Mouse (Mus musculus) heart, embryonic 16.5 days (tissue): ENCODE measurements around the gene Jun. TPM values are rescaled to one million over a fixed set of nuclear protein-coding genes. Genes with fewer than 3 reads are reported as not detected.

Experiments
- ATAC-seq: fragments of 200-750 bp; cut with Nextera tagmentation; replicated peaks from 2 replicates; pipeline ENCODE4 v1.8.0; 2017; ENCODE audit warnings: moderate number of reproducible peaks; ENCODE audit not compliant: insufficient read depth, low FRiP score; ENCODE audit errors: extremely low read depth
- H3K27ac ChIP-seq: fragments of 300-500 bp; sonication (generic); 2 replicates; pipeline ENCODE4 v1.5.1; 2014; ENCODE audit warnings: mild to moderate bottlenecking, low read length, control low read depth, moderate library complexity
- H3K27me3 ChIP-seq: fragments of 300-500 bp; sonication (generic); 2 replicates; pipeline ENCODE4 v1.6.1; 2014; ENCODE audit warnings: low read length, mixed read lengths; ENCODE audit not compliant: control insufficient read depth, insufficient read depth
- H3K36me3 ChIP-seq: fragments of 300-500 bp; sonication (generic); 2 replicates; pipeline ENCODE4 v1.6.1; 2014; ENCODE audit not compliant: control insufficient read depth, insufficient read depth
- H3K4me1 ChIP-seq: fragments of 300-500 bp; sonication (generic); 2 replicates; pipeline ENCODE4 v1.6.1; 2014; ENCODE audit warnings: low read length, mixed read lengths; ENCODE audit not compliant: control insufficient read depth, insufficient read depth
- H3K4me2 ChIP-seq: fragments of 300-500 bp; sonication (generic); 2 replicates; pipeline ENCODE4 v1.6.1; 2014; ENCODE audit warnings: low read depth, mild to moderate bottlenecking, control low read depth, low read length
- H3K4me3 ChIP-seq: fragments of 300-500 bp; sonication (generic); 2 replicates; pipeline ENCODE4 v1.5.1; 2014; ENCODE audit warnings: mild to moderate bottlenecking, control low read depth, low read length
- H3K9ac ChIP-seq: fragments of 300-500 bp; sonication (generic); 2 replicates; pipeline ENCODE4 v1.6.1; 2014; ENCODE audit warnings: low read length, control low read depth
- H3K9me3 ChIP-seq: fragments of 300-500 bp; sonication (generic); replicated peaks from 2 replicates; pipeline ENCODE4 v1.6.1; 2016; ENCODE audit warnings: low read length; ENCODE audit not compliant: control insufficient read depth
- WGBS: fragments of 180-500 bp; shearing (Covaris S2); extraction: QIAGEN DNeasy Blood & Tissue Kit; methylation state at CpG from one replicate; pipeline ENCODE4 v1.1.7; 2014; 5-methylcytosine and 5-hydroxymethylcytosine counted together
- polyA plus RNA-seq: library from polyadenylated mRNA; unstranded; fragments of >200 nt; fragmentation: Nextera tagmentation; extraction: Ambion mirVana; gene quantifications from 2 replicates; pipeline ENCODE4 v1.2.1, GENCODE M21; 2015

Gene Jun
- polyA plus RNA-seq, 1 experiment from 2014 or later = 72.0 TPM

- Histone ChIP-seq H3K27ac (no peak overlapping the region), H3K36me3 (no peaks in the 10 kb centered on the region), H3K9me3 (no peaks in the 10 kb centered on the region), H3K27me3 (no peaks in the 10 kb centered on the region), H3K4me1 (no peaks in the 10 kb centered on the region), H3K4me3 (no peak overlapping the region), H3K9ac (no peak overlapping the region), H3K4me2 (no peak overlapping the region)
- 66% methylated on average over 12 of the region's 12 CpGs for WGBS
- ATAC-seq = no peak
Observed at GRCm38 (mm10) chr4:95023350-95023953, 28.6 kb downstream of the Jun start.

- Histone ChIP-seq H3K9me3 (no peaks in the 10 kb centered on the region), H3K27me3 (no peaks in the 10 kb centered on the region), H3K27ac (no peak overlapping the region), H3K4me2 (no peak overlapping the region), H3K4me3 (no peak overlapping the region), H3K9ac (no peak overlapping the region), H3K4me1 (no peaks in the 10 kb centered on the region), H3K36me3 (no peaks in the 10 kb centered on the region)
- no peak for ATAC-seq
- WGBS = 74% methylated on average over 12 of the region's 12 CpGs
Observed at GRCm38 (mm10) chr4:95021649-95022637, 30.1 kb downstream of the Jun start.

- H3K9me3 ChIP-seq = no peaks in the 10 kb centered on the region
- no peak for ATAC-seq
- H3K36me3 ChIP-seq = no peaks in the 10 kb centered on the region
- H3K4me3 ChIP-seq = no peak overlapping the region
- WGBS = 83% methylated on average over 2 of the region's 2 CpGs
- no peaks in the 10 kb centered on the region for H3K27me3 ChIP-seq
- no peak overlapping the region for H3K9ac ChIP-seq
- H3K27ac ChIP-seq = no peak overlapping the region
- no peak overlapping the region for H3K4me2 ChIP-seq
- H3K4me1 ChIP-seq = no peaks in the 10 kb centered on the region
Observed at GRCm38 (mm10) chr4:95020201-95020600, 31.8 kb downstream of the Jun start.

GRCm38 (mm10) chr4:95018221-95018620 is 33.8 kb downstream of the Jun start:
- WGBS = 51% methylated on average over 7 of the region's 7 CpGs

GRCm38 (mm10) chr4:95012706-95013105 is 39.3 kb downstream of the Jun start:
- no peak overlapping the region for H3K27ac ChIP-seq
- H3K9ac ChIP-seq = no peak overlapping the region
- no peaks in the 10 kb centered on the region for H3K36me3 ChIP-seq
- 74% methylated on average over 1 of the region's 1 CpGs for WGBS
- H3K9me3 ChIP-seq = no peaks in the 10 kb centered on the region
- H3K4me1 ChIP-seq = no peaks in the 10 kb centered on the region
- ATAC-seq = no peak
- no peak overlapping the region for H3K4me2 ChIP-seq
- no peak overlapping the region for H3K4me3 ChIP-seq
- no peaks in the 10 kb centered on the region for H3K27me3 ChIP-seq

More at GRCm38 (mm10) chr4:95018221-95018620, 33.8 kb downstream of the Jun start:
- Histone ChIP-seq H3K4me1 (no peaks in the 10 kb centered on the region), H3K9me3 (no peaks in the 10 kb centered on the region), H3K4me2 (no peak overlapping the region), H3K27ac (no peak overlapping the region), H3K27me3 (no peaks in the 10 kb centered on the region), H3K9ac (no peak overlapping the region), H3K36me3 (no peaks in the 10 kb centered on the region), H3K4me3 (no peak overlapping the region)
- ATAC-seq = no peak

GRCm38 (mm10) chr4:95012256-95012655 is 39.8 kb downstream of the Jun start:
- H3K36me3 ChIP-seq = no peaks in the 10 kb centered on the region
- no peak overlapping the region for H3K9ac ChIP-seq
- ATAC-seq = no peak
- H3K27ac ChIP-seq = no peak overlapping the region
- no peak overlapping the region for H3K4me3 ChIP-seq
- no peak overlapping the region for H3K4me2 ChIP-seq
- H3K9me3 ChIP-seq = no peaks in the 10 kb centered on the region
- no peaks in the 10 kb centered on the region for H3K4me1 ChIP-seq
- no peaks in the 10 kb centered on the region for H3K27me3 ChIP-seq

- 0 out of 2 replicates have a peak overlapping the region, but pooled peaks have one; percentile 2 for H3K4me2 ChIP-seq
- H3K9ac ChIP-seq = no peak overlapping the region
- H3K4me3 ChIP-seq = no peak overlapping the region
- no peaks in the 10 kb centered on the region for H3K36me3 ChIP-seq
- no peaks in the 10 kb centered on the region for H3K9me3 ChIP-seq
- H3K27me3 ChIP-seq = no peaks in the 10 kb centered on the region
- 41% methylated on average over 13 of the region's 13 CpGs for WGBS
- ATAC-seq = no peak
- no peak overlapping the region for H3K27ac ChIP-seq
- no peaks in the 10 kb centered on the region for H3K4me1 ChIP-seq
Observed at GRCm38 (mm10) chr4:95008175-95009057, 43.6 kb downstream of the Jun start.

GRCm38 (mm10) chr4:95007759-95008158 is 44.3 kb downstream of the Jun start:
- H3K4me3 ChIP-seq = no peak overlapping the region
- H3K4me1 ChIP-seq = no peaks in the 10 kb centered on the region
- H3K9me3 ChIP-seq = no peaks in the 10 kb centered on the region
- H3K9ac ChIP-seq = no peak overlapping the region
- no peaks in the 10 kb centered on the region for H3K36me3 ChIP-seq
- no peaks in the 10 kb centered on the region for H3K27me3 ChIP-seq
- ATAC-seq = no peak
- no peak overlapping the region for H3K4me2 ChIP-seq
- no peak overlapping the region for H3K27ac ChIP-seq
- 64% methylated on average over 8 of the region's 8 CpGs for WGBS
